Mouse (Mus musculus): ENCODE measurements around the gene Tmem150a.

GRCm38 (mm10) chr6:72366844-72367443 lies 11.7 kb downstream of the Tmem150a start, which contains the start of gene Rnf181:
- TF ChIP-seq CTCF (IDR thresholded peaks at IDR 0.05) (no peak), EP300 (IDR thresholded peaks at IDR 0.05; ENCODE audit: insufficient read depth, low read depth, low read length) (no peak)

Measured in heart, adult 2 months (tissue).